Mouse (Mus musculus) heart, embryonic 11.5 days (tissue): Measurements from ENCODE around the gene Ggt1. TPM values are rescaled to one million over a fixed set of nuclear protein-coding genes. Genes with fewer than 3 reads are reported as not detected.
"Not testable (repeated sequence)": the region's sequence is repeated elsewhere in the genome, so short reads cannot be mapped to it uniquely, and the experiment has no call there.

Experiments
- ATAC-seq: fragments of 200-750 bp; cut with Nextera tagmentation; replicated peaks from 2 replicates; pipeline ENCODE4 v1.8.0; 2017; ENCODE audit warnings: moderate library complexity; ENCODE audit not compliant: insufficient number of reproducible peaks, low FRiP score, low TSS enrichment
- H3K27ac ChIP-seq: fragments of 300-500 bp; sonication (generic); 2 replicates; pipeline ENCODE4 v1.5.1; 2014; ENCODE audit warnings: mild to moderate bottlenecking, low read depth, low read length
- H3K27me3 ChIP-seq: fragments of 300-500 bp; sonication (generic); 2 replicates; pipeline ENCODE4 v1.6.1; 2014; ENCODE audit warnings: mild to moderate bottlenecking, low read length, mixed read lengths; ENCODE audit not compliant: control insufficient read depth, insufficient read depth
- H3K36me3 ChIP-seq: fragments of 300-500 bp; sonication (generic); 2 replicates; pipeline ENCODE4 v1.6.1; 2014; ENCODE audit warnings: mild to moderate bottlenecking, low read length, moderate library complexity, mixed read lengths; ENCODE audit not compliant: control insufficient read depth, insufficient read depth
- H3K4me1 ChIP-seq: fragments of 300-500 bp; sonication (generic); 2 replicates; pipeline ENCODE4 v1.6.1; 2014; ENCODE audit warnings: low read length; ENCODE audit not compliant: control insufficient read depth, insufficient read depth
- H3K4me2 ChIP-seq: fragments of 300-500 bp; sonication (generic); 2 replicates; pipeline ENCODE4 v1.6.1; 2014; ENCODE audit warnings: mild to moderate bottlenecking, moderate library complexity
- H3K4me3 ChIP-seq: fragments of 300-500 bp; sonication (generic); 2 replicates; pipeline ENCODE4 v1.5.1; 2014; ENCODE audit warnings: low read depth, low read length
- H3K9ac ChIP-seq: fragments of 300-500 bp; sonication (generic); 2 replicates; pipeline ENCODE4 v1.6.1; 2014; ENCODE audit warnings: mild to moderate bottlenecking, low read depth, low read length, moderate library complexity
- H3K9me3 ChIP-seq: fragments of 300-500 bp; sonication (generic); replicated peaks from 2 replicates; pipeline ENCODE4 v1.6.1; 2016; ENCODE audit warnings: low read length; ENCODE audit not compliant: control insufficient read depth
- WGBS: fragments of 180-500 bp; shearing (Covaris S2); extraction: QIAGEN DNeasy Blood & Tissue Kit; methylation state at CpG from one replicate; pipeline ENCODE4 v1.1.7; 2014; ENCODE audit not compliant: insufficient replicate concordance; 5-methylcytosine and 5-hydroxymethylcytosine counted together
- polyA plus RNA-seq: library from polyadenylated mRNA; unstranded; fragments of >200 nt; fragmentation: Nextera tagmentation; extraction: Ambion mirVana; gene quantifications from 2 replicates; pipeline ENCODE4 v1.2.1, GENCODE M21; 2014

Gene Ggt1
- polyA plus RNA-seq, 1 experiment from 2014 or later: 0.44 TPM

GRCm38 (mm10) chr10:75517073-75517757, 44.2 kb upstream of the Ggt1 start, which contains the start of gene Snrpd3:
Gene Snrpd3 (plus strand): TSS chr10:75517551.
- H3K4me3 ChIP-seq: peak within 1 kb of the TSS; percentile 93
- H3K27me3 ChIP-seq: no peaks in the 10 kb centered on the region
- H3K9ac ChIP-seq: peak within 1 kb of the TSS; percentile 94
- peaks cover 29% of the 10 kb centered on the region for H3K4me1 ChIP-seq
- no peaks in the 10 kb centered on the region for H3K9me3 ChIP-seq
- ATAC-seq: peak; percentile 97
- peak within 1 kb of the TSS; percentile 89 for H3K27ac ChIP-seq
- 1% methylated on average over 36 of the region's 52 CpGs for WGBS
- peaks cover 13% of the 10 kb centered on the region for H3K36me3 ChIP-seq
- H3K4me2 ChIP-seq: peak within 1 kb of the TSS; percentile 88

- peak within 1 kb of the TSS; percentile 94 for H3K9ac ChIP-seq
- peaks cover 13% of the 10 kb centered on the region for H3K36me3 ChIP-seq
- H3K4me2 ChIP-seq: peak within 1 kb of the TSS; percentile 88
- no peaks in the 10 kb centered on the region for H3K27me3 ChIP-seq
- ATAC-seq: peak; percentile 81
- peak within 1 kb of the TSS; percentile 89 for H3K27ac ChIP-seq
- H3K4me3 ChIP-seq: peak within 1 kb of the TSS; percentile 93
- peaks cover 29% of the 10 kb centered on the region for H3K4me1 ChIP-seq
- no peaks in the 10 kb centered on the region for H3K9me3 ChIP-seq
- under 1% methylated on average over 20 of the region's 20 CpGs for WGBS
Observed at GRCm38 (mm10) chr10:75517758-75518143, 43.7 kb upstream of the Ggt1 start, which contains the start of gene Gucd1. Gene Gucd1 (minus strand): TSS chr10:75517972.

GRCm38 (mm10) chr10:75520581-75520980, 40.8 kb upstream of the Ggt1 start:
- peaks cover 13% of the 10 kb centered on the region for H3K36me3 ChIP-seq
- WGBS: 88% methylated on average over 5 of the region's 5 CpGs

GRCm38 (mm10) chr10:75521643-75522042, 39.8 kb upstream of the Ggt1 start:
- peaks cover 17% of the 10 kb centered on the region for H3K36me3 ChIP-seq
- 90% methylated on average over 4 of the region's 4 CpGs for WGBS
- no peak overlapping the region for H3K4me2 ChIP-seq
- peaks cover 11% of the 10 kb centered on the region for H3K4me1 ChIP-seq
- H3K27ac ChIP-seq: no peak overlapping the region
- no peak overlapping the region for H3K9ac ChIP-seq
- H3K4me3 ChIP-seq: no peak overlapping the region
- H3K27me3 ChIP-seq: no peaks in the 10 kb centered on the region
- no peak for ATAC-seq
- H3K9me3 ChIP-seq: no peaks in the 10 kb centered on the region

More at GRCm38 (mm10) chr10:75520581-75520980, 40.8 kb upstream of the Ggt1 start:
- peaks cover 21% of the 10 kb centered on the region for H3K4me1 ChIP-seq
- H3K4me2 ChIP-seq: no peak overlapping the region
- ATAC-seq: no peak
- H3K27ac ChIP-seq: no peak overlapping the region
- H3K27me3 ChIP-seq: no peaks in the 10 kb centered on the region
- H3K9ac ChIP-seq: no peak overlapping the region
- no peak overlapping the region for H3K4me3 ChIP-seq
- no peaks in the 10 kb centered on the region for H3K9me3 ChIP-seq

GRCm38 (mm10) chr10:75525450-75525849, 36.0 kb upstream of the Ggt1 start:
- ATAC-seq, H3K27ac ChIP-seq, H3K4me3 ChIP-seq, H3K9ac ChIP-seq, H3K4me2 ChIP-seq, H3K9me3 ChIP-seq, H3K27me3 ChIP-seq, H3K4me1 ChIP-seq: not testable (repeated sequence)
- H3K36me3 ChIP-seq: peaks cover 17% of the 10 kb centered on the region
- WGBS: 96% methylated on average over 9 of the region's 9 CpGs

GRCm38 (mm10) chr10:75530322-75530721, 31.1 kb upstream of the Ggt1 start:
- Histone ChIP-seq H3K27ac (no peak overlapping the region), H3K9ac (no peak overlapping the region), H3K4me3 (no peak overlapping the region), H3K9me3 (no peaks in the 10 kb centered on the region), H3K36me3 (peaks cover 17% of the 10 kb centered on the region), H3K27me3 (no peaks in the 10 kb centered on the region), H3K4me1 (0 out of 2 replicates have a peak, but pooled peaks cover 2% of the 10 kb centered on the region), H3K4me2 (no peak overlapping the region)
- no peak for ATAC-seq
- 84% methylated on average over 2 of the region's 2 CpGs for WGBS

GRCm38 (mm10) chr10:75531532-75532090, 29.8 kb upstream of the Ggt1 start:
- peaks cover 16% of the 10 kb centered on the region for H3K36me3 ChIP-seq
- ATAC-seq: 0 out of 2 replicates have a peak, but pooled peaks have one; percentile 26
- no peak overlapping the region for H3K27ac ChIP-seq
- H3K4me2 ChIP-seq: no peak overlapping the region
- H3K4me3 ChIP-seq: no peak overlapping the region
- H3K4me1 ChIP-seq: 0 out of 2 replicates have a peak, but pooled peaks cover 2% of the 10 kb centered on the region
- no peak overlapping the region for H3K9ac ChIP-seq
- H3K9me3 ChIP-seq: no peaks in the 10 kb centered on the region
- no peaks in the 10 kb centered on the region for H3K27me3 ChIP-seq
- WGBS: 91% methylated on average over 9 of the region's 9 CpGs

GRCm38 (mm10) chr10:75534216-75534615, 27.2 kb upstream of the Ggt1 start:
- H3K27me3 ChIP-seq: no peaks in the 10 kb centered on the region
- no peak overlapping the region for H3K27ac ChIP-seq
- 0 out of 2 replicates have a peak, but pooled peaks cover 2% of the 10 kb centered on the region for H3K4me1 ChIP-seq
- H3K9ac ChIP-seq: no peak overlapping the region
- 89% methylated on average over 8 of the region's 8 CpGs for WGBS
- peaks cover 16% of the 10 kb centered on the region for H3K36me3 ChIP-seq
- H3K9me3 ChIP-seq: no peaks in the 10 kb centered on the region
- H3K4me2 ChIP-seq: no peak overlapping the region
- no peak overlapping the region for H3K4me3 ChIP-seq
- ATAC-seq: no peak
